Mouse (Mus musculus): Measurements from ENCODE around the gene Tardbp.

DNA sequence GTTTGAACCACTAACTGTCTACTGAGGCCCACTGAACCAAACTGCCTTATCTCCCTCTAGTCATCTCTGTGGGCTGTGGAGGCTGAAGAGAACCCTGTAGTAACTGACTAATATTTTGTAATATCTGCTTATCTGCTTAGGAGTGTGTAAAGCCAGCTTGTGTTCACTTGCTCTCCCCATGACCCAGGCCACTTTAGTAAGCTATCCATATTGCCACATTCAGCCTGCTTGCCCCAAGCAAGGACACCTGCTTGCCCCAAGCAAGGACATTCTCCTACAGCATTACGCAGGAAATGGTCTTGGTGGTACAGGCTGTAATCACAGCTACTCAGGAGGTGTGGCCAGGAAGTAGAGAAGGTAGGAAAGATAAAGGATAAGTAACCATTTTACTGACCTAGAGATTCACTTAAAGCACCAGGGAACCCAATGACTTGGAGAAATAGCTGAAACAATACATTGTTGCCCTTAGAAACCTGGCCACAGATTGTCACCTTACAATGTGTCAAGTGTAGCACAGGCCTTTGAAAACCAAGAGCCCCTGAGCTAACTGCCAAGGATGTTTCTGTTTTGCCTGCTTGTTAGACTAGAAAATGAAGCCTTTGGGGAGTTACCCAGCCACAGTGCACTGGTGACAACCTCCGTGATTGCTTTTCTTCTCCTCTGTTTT is 6.7 kb upstream of the Tardbp start:
- TF ChIP-seq CTCF (conservative IDR thresholded peaks at IDR 0.05; ENCODE audit: low read length), result no peak
- no peak for TF ChIP-seq POU5F1 (IDR thresholded peaks at IDR 0.05; ENCODE audit: borderline replicate concordance, low read length)

Data from E14TG2a.4 (cell line).